8 mouse cellular contexts compared by ENCODE assay signal in the genomic region with DNA sequence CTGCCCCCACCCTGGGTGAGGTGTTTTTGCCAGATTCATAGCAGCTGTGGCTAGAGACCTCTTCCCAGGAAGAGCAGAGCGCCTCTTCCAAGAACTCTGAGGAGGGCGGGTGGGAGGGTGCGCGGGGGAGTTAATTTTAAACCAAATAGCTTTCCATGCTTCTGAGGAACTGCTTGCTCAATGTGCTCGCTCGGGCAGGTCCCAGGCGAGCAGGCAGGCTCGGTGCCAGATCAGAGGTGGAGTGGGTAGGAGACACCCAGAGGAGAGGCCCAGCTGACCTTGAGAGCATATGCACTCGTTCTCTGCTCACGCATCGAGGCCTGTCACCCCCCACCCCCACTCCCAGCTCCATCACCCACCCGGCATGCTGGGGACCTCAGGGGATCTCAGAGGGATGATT. TPM values are rescaled to one million over a fixed set of nuclear protein-coding genes. Genes with fewer than 3 reads are reported as not detected.
DNase-seq lines count a peak whose midpoint lies in the region; ATAC-seq and TF ChIP-seq lines count a peak whose summit lies in the region.

No protein-coding gene starts in this region.

- intact Hi-C loops in gastrocnemius, adult 2 months (cut with DNase I): loop anchor here (1.0 kb wide), 1 partner anchor 16 kb away; no protein-coding TSS in a partner anchor

- no peak for TF ChIP-seq CTCF in gastrocnemius, adult 2 months (IDR thresholded peaks at IDR 0.05)

- no peaks in the 10 kb centered on the region for H3K27me3 ChIP-seq in intestine, embryonic 16.5 days (replicated peaks; ENCODE audit: control insufficient read depth, insufficient read depth, low read length)
- H3K27me3 ChIP-seq in liver, embryonic 13.5 days: no peaks in the 10 kb centered on the region
- no peaks in the 10 kb centered on the region for H3K27me3 ChIP-seq in stomach, embryonic 15.5 days (replicated peaks)
- H3K27me3 ChIP-seq in forebrain, embryonic 10.5 days (ENCODE audit: poor library complexity, severe bottlenecking): no peaks in the 10 kb centered on the region

- H3K9me3 ChIP-seq in intestine, embryonic 16.5 days (ENCODE audit: control insufficient read depth, low read length): no peaks in the 10 kb centered on the region
- no peaks in the 10 kb centered on the region for H3K9me3 ChIP-seq in liver, embryonic 13.5 days (replicated peaks)
- H3K9me3 ChIP-seq in stomach, embryonic 15.5 days: no peaks in the 10 kb centered on the region
- no peaks in the 10 kb centered on the region for H3K9me3 ChIP-seq in forebrain, embryonic 10.5 days

- peak; percentile 82 for ATAC-seq in intestine, embryonic 16.5 days
- ATAC-seq in liver, embryonic 13.5 days (ENCODE audit: low read depth): peak; percentile 22
- ATAC-seq in stomach, embryonic 15.5 days (ENCODE audit: insufficient read depth, low FRiP score, low read depth): peak; percentile 79

- no peaks in the 10 kb centered on the region for H3K36me3 ChIP-seq in intestine, embryonic 16.5 days (ENCODE audit: control insufficient read depth, insufficient read depth, low read length)
- 0 out of 2 replicates have a peak, but pooled peaks cover 4% of the 10 kb centered on the region for H3K36me3 ChIP-seq in liver, embryonic 13.5 days
- H3K36me3 ChIP-seq in stomach, embryonic 15.5 days: no peaks in the 10 kb centered on the region
- no peaks in the 10 kb centered on the region for H3K36me3 ChIP-seq in forebrain, embryonic 10.5 days (replicated peaks)

- peak overlapping the region; percentile 24; the same call in 1 of the 2 replicates for H3K4me2 ChIP-seq in intestine, embryonic 16.5 days (ENCODE audit: low read depth, low read length)
- peak overlapping the region; percentile 55 for H3K4me2 ChIP-seq in liver, embryonic 13.5 days
- H3K4me2 ChIP-seq in stomach, embryonic 15.5 days: peak overlapping the region; percentile 19; the same call in 1 of the 2 replicates

- peaks cover 24% of the 10 kb centered on the region for H3K4me1 ChIP-seq in intestine, embryonic 16.5 days (ENCODE audit: control insufficient read depth, insufficient read depth, low read length)
- peaks cover 87% of the 10 kb centered on the region for H3K4me1 ChIP-seq in liver, embryonic 13.5 days (replicated peaks)
- H3K4me1 ChIP-seq in stomach, embryonic 15.5 days: peaks cover 39% of the 10 kb centered on the region
- H3K4me1 ChIP-seq in forebrain, embryonic 10.5 days: peaks cover 16% of the 10 kb centered on the region

- H3K4me3 ChIP-seq in gastrocnemius, adult 2 months: peak overlapping the region; percentile 33
- H3K4me3 ChIP-seq in intestine, embryonic 16.5 days (ENCODE audit: low read length): no peak overlapping the region
- peak overlapping the region; percentile 14; the same call in 1 of the 2 replicates for H3K4me3 ChIP-seq in liver, embryonic 13.5 days (replicated peaks)
- H3K4me3 ChIP-seq in stomach, embryonic 15.5 days (replicated peaks): no peak overlapping the region
- H3K4me3 ChIP-seq in forebrain, embryonic 10.5 days: no peak overlapping the region

- peak overlapping the region; percentile 94 for H3K27ac ChIP-seq in gastrocnemius, adult 2 months
- H3K27ac ChIP-seq in intestine, embryonic 16.5 days (ENCODE audit: low read length): peak overlapping the region; percentile 77
- peak overlapping the region; percentile 78 for H3K27ac ChIP-seq in liver, embryonic 13.5 days
- H3K27ac ChIP-seq in stomach, embryonic 15.5 days: peak overlapping the region; percentile 90
- H3K27ac ChIP-seq in forebrain, embryonic 10.5 days: no peak overlapping the region

- peak overlapping the region; percentile 27; the same call in 1 of the 2 replicates for H3K9ac ChIP-seq in intestine, embryonic 16.5 days (ENCODE audit: low read depth, low read length)
- peak overlapping the region; percentile 64 for H3K9ac ChIP-seq in liver, embryonic 13.5 days
- H3K9ac ChIP-seq in stomach, embryonic 15.5 days: no peak overlapping the region

- DNase-seq in adrenal gland, adult 18-20 months (ENCODE audit: low spot score in 2 of 2): peak; percentile 42 to 63
- DNase-seq in adrenal gland, postnatal 4 days (ENCODE audit: low spot score in 2 of 2): no peak
- peak; percentile 96 for DNase-seq in gastrocnemius, adult 2 months
- no peak for DNase-seq in liver, embryonic 13.5 days
- no peak for DNase-seq in layer of hippocampus, adult 11-12 months (ENCODE audit: low spot score)
- no peak for DNase-seq in forebrain, embryonic 10.5 days (ENCODE audit: extremely low spot score, low spot score)

- 38% methylated on average over 12 of the region's 12 CpGs for WGBS in intestine, embryonic 16.5 days
- 29% methylated on average over 12 of the region's 12 CpGs for WGBS in liver, embryonic 13.5 days (ENCODE audit: insufficient replicate concordance)
- WGBS in stomach, embryonic 15.5 days: 40% methylated on average over 12 of the region's 12 CpGs
- whole genome bisulfite sequencing in forebrain, embryonic 10.5 days: 86% methylated on average over 12 of the region's 12 CpGs

RNA-seq across cellular contexts. Expression of gene Cish, which starts 12.1 kb away (rescaled TPM):
- total RNA-seq in adrenal gland, adult 18-20 months (2021): 1 to 10 TPM; 7.9 to 9.9 TPM
- total RNA-seq in adrenal gland, postnatal 4 days (2021): 10 to 100 TPM; 17.8 to 22.5 TPM
- 100 to 1,000 TPM in 1 of 2 experiments, 10 to 100 TPM in 1; 25.7 to 113 TPM for total RNA-seq in gastrocnemius, adult 2 months (2021)
- 17.5 and 19.9 TPM in 2 replicates for polyA plus RNA-seq in intestine, embryonic 16.5 days (2015; fragmentation: Nextera tagmentation; extraction: Ambion mirVana)
- polyA plus RNA-seq in liver, embryonic 13.5 days (2015; fragmentation: Nextera tagmentation; extraction: Ambion mirVana): 10.7 and 12.2 TPM in 2 replicates
- 12.4 and 13.5 TPM in 2 replicates for polyA plus RNA-seq in stomach, embryonic 15.5 days (2015; fragmentation: Nextera tagmentation; extraction: Ambion mirVana)
- 7.2 and 7.6 TPM in 2 replicates for polyA plus RNA-seq in forebrain, embryonic 10.5 days (2016; fragmentation: Nextera tagmentation; extraction: Ambion mirVana)

RNA-seq across cellular contexts. Expression of gene Mapkapk3, which starts 18.2 kb away (rescaled TPM):
- total RNA-seq in adrenal gland, adult 18-20 months (2021): 10 to 100 TPM; 42.8 to 55.6 TPM
- 10 to 100 TPM; 24.6 to 27.3 TPM for total RNA-seq in adrenal gland, postnatal 4 days (2021)
- 10 to 100 TPM; 32.6 to 48.1 TPM for total RNA-seq in gastrocnemius, adult 2 months (2021)
- polyA plus RNA-seq in intestine, embryonic 16.5 days (2015; fragmentation: Nextera tagmentation; extraction: Ambion mirVana): 41.1 and 47.6 TPM in 2 replicates
- polyA plus RNA-seq in liver, embryonic 13.5 days (2015; fragmentation: Nextera tagmentation; extraction: Ambion mirVana): 9.1 and 10.2 TPM in 2 replicates
- polyA plus RNA-seq in stomach, embryonic 15.5 days (2015; fragmentation: Nextera tagmentation; extraction: Ambion mirVana): 35.3 and 38.0 TPM in 2 replicates
- polyA plus RNA-seq in forebrain, embryonic 10.5 days (2016; fragmentation: Nextera tagmentation; extraction: Ambion mirVana): 5.9 and 6.6 TPM in 2 replicates

RNA-seq across cellular contexts. Expression of gene Hemk1, which starts 30.3 kb away (rescaled TPM):
- total RNA-seq in adrenal gland, adult 18-20 months (2021): 10 to 100 TPM; 12.9 to 17.4 TPM
- total RNA-seq in adrenal gland, postnatal 4 days (2021): 10 to 100 TPM; 19.5 to 23.7 TPM
- total RNA-seq in gastrocnemius, adult 2 months (2021): 10 to 100 TPM; 11.6 to 14.4 TPM
- 11.2 and 11.8 TPM in 2 replicates for polyA plus RNA-seq in intestine, embryonic 16.5 days (2015; fragmentation: Nextera tagmentation; extraction: Ambion mirVana)
- polyA plus RNA-seq in liver, embryonic 13.5 days (2015; fragmentation: Nextera tagmentation; extraction: Ambion mirVana): 3.6 and 3.8 TPM in 2 replicates
- polyA plus RNA-seq in stomach, embryonic 15.5 days (2015; fragmentation: Nextera tagmentation; extraction: Ambion mirVana): 10.6 and 11.5 TPM in 2 replicates
- 13.5 and 13.7 TPM in 2 replicates for polyA plus RNA-seq in forebrain, embryonic 10.5 days (2016; fragmentation: Nextera tagmentation; extraction: Ambion mirVana)

RNA-seq across cellular contexts. Expression of gene 6430571L13Rik, which starts 32.5 kb away (rescaled TPM):
- 1 to 10 TPM in 1 of 2 experiments, under 1 TPM in 1; 0.30 to 1.3 TPM for total RNA-seq in adrenal gland, adult 18-20 months (2021)
- 1 to 10 TPM; 4.2 to 4.3 TPM for total RNA-seq in adrenal gland, postnatal 4 days (2021)
- 10 to 100 TPM; 37.9 to 49.6 TPM for total RNA-seq in gastrocnemius, adult 2 months (2021)
- 0.21 and 0.26 TPM in 2 replicates for polyA plus RNA-seq in intestine, embryonic 16.5 days (2015; fragmentation: Nextera tagmentation; extraction: Ambion mirVana)
- polyA plus RNA-seq in liver, embryonic 13.5 days (2015; fragmentation: Nextera tagmentation; extraction: Ambion mirVana): 0.03 and 0.09 TPM in 2 replicates
- 0.28 and 0.34 TPM in 2 replicates for polyA plus RNA-seq in stomach, embryonic 15.5 days (2015; fragmentation: Nextera tagmentation; extraction: Ambion mirVana)
- 1.0 and 1.6 TPM in 2 replicates for polyA plus RNA-seq in forebrain, embryonic 10.5 days (2016; fragmentation: Nextera tagmentation; extraction: Ambion mirVana)

Comparison
In these comparisons a context has a peak if more than half of its experiments do, and no peak if none do; other contexts are left out.
1. DNase-seq: peak in adrenal gland, adult 18-20 months (2 of 2) and gastrocnemius, adult 2 months (single experiment); none in adrenal gland, postnatal 4 days (0 of 2), liver, embryonic 13.5 days (single experiment), layer of hippocampus, adult 11-12 months (single experiment) and forebrain, embryonic 10.5 days (single experiment).
2. H3K4me3 ChIP-seq: peak in gastrocnemius, adult 2 months (single experiment) and liver, embryonic 13.5 days (single experiment); none in intestine, embryonic 16.5 days (single experiment), stomach, embryonic 15.5 days (single experiment) and forebrain, embryonic 10.5 days (single experiment).
3. ATAC-seq: peak in every context shown above with its lines; median percentile 82 in intestine, embryonic 16.5 days; 79 in stomach, embryonic 15.5 days; 22 in liver, embryonic 13.5 days.
4. Peak in every context shown above with its lines, with median percentiles within 50 percentile points of each other: H3K4me2 ChIP-seq.